In genomic region chr5:52064804-52065451, GRCm38 (mm10) we compare ENCODE assay signal across 7 mouse cellular contexts.
DNase-seq lines count a peak whose midpoint lies in the region; ATAC-seq and TF ChIP-seq lines count a peak whose summit lies in the region.

No protein-coding gene starts in this region.

- peak; percentile 93 for ATAC-seq in midbrain, embryonic 13.5 days

- peak; percentile 89; the same call in 1 of the 2 replicates for TF ChIP-seq CTCF in small intestine, adult 2 months (IDR thresholded peaks at IDR 0.05; ENCODE audit: extremely low read depth, insufficient read length, insufficient replicate concordance, low read depth, low read length)

- no peaks in the 10 kb centered on the region for H3K27me3 ChIP-seq in midbrain, embryonic 13.5 days
- H3K27me3 ChIP-seq in small intestine, adult 2 months (ENCODE audit: control insufficient read depth, insufficient read depth, low read length): no peaks in the 10 kb centered on the region

- intact Hi-C loops in gastrocnemius, postnatal 36 days (cut with DNase I): loop anchor here (5.0 to 10.0 kb wide), 3 partner anchors 158 to 1310 kb away; no protein-coding TSS in a partner anchor
- intact Hi-C loops in left cerebral cortex, postnatal 36 days (cut with DNase I): loop anchor here (10.0 kb wide), 1 partner anchor 530 kb away; no protein-coding TSS in a partner anchor

- TF ChIP-seq POLR2A in small intestine, adult 2 months (IDR thresholded peaks at IDR 0.05; ENCODE audit: low read depth, low read length): no peak

- H3K27ac ChIP-seq in midbrain, embryonic 13.5 days: no peak overlapping the region
- no peak overlapping the region for H3K27ac ChIP-seq in small intestine, adult 2 months (ENCODE audit: insufficient read depth, low read depth, low read length)

- no peaks in the 10 kb centered on the region for H3K4me1 ChIP-seq in midbrain, embryonic 13.5 days (replicated peaks)
- H3K4me1 ChIP-seq in small intestine, adult 2 months (ENCODE audit: control insufficient read depth, insufficient read depth, insufficient read length, low read length): no peaks in the 10 kb centered on the region

- 39% methylated on average over 16 of the region's 16 CpGs for WGBS in midbrain, embryonic 13.5 days
- WGBS in small intestine, adult 2 months: 32% methylated on average over 16 of the region's 16 CpGs

- H3K36me3 ChIP-seq in midbrain, embryonic 13.5 days: no peaks in the 10 kb centered on the region
- H3K36me3 ChIP-seq in small intestine, adult 2 months (ENCODE audit: control insufficient read depth, insufficient read depth, low read length): no peaks in the 10 kb centered on the region

- no peak overlapping the region for H3K9ac ChIP-seq in midbrain, embryonic 13.5 days (replicated peaks)

- H3K4me2 ChIP-seq in midbrain, embryonic 13.5 days (replicated peaks): no peak overlapping the region

- DNase-seq in adrenal gland, postnatal 14 days: peak; percentile 87
- peak; percentile 71 for DNase-seq in embryo, embryonic 11.5 days (ENCODE audit: low read depth, low spot score)
- peak; percentile 65 to 73 for DNase-seq in gastrocnemius, postnatal 36 days
- peak; percentile 74 for DNase-seq in kidney, adult 11 months
- DNase-seq in left cerebral cortex, postnatal 36 days (ENCODE audit: low spot score in 2 of 2): peak; percentile 73 to 78

- no peak overlapping the region for H3K4me3 ChIP-seq in midbrain, embryonic 13.5 days (replicated peaks)
- H3K4me3 ChIP-seq in small intestine, adult 2 months (ENCODE audit: low read depth, low read length): no peak overlapping the region

- no peaks in the 10 kb centered on the region for H3K9me3 ChIP-seq in midbrain, embryonic 13.5 days
